Mouse (Mus musculus): ENCODE data around the gene Ptrhd1.

DNA sequence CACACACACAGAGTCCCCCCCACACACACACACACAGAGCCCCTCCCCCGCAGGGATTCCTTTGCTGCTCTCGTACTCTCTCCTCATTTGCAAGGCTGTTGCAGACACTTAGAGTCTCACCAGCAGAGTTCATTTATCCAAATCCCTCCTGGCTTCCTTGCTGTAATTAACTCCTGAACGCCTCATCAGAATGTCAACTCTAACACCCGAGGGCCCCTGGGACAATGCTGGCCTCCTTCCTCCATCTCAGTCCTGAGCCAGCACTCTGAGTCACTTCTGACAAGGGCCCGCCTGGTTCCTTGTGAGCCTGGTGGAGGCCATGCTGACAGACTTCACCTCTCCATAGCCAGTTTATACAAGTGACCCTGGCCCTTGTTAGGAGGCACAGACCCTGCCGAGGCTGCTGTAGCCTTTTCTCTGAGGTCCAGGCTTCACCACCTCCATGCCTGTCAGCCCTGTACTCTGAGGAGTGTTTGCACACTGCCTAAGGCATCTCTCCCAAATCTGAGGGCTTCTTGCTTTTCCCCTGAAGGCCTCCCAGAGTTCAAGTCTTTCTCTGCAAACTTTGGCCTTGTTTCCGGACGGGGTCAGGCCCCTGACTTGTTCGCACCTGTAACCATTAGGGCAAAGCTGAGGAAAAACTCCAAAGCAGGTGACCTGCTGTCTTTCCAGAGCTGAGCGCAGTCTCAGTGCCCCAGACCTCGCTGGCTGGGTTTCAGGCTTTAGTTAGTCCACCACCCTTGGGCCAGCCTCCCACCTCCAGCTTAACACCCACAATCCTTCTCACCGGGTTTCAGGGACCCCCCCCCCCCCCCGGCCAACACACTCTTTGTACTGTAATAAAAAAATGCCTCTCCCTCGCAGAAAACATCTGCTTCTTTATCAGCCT, 45.4 kb upstream of the Ptrhd1 start:
- no peak for TF ChIP-seq GATA1 (IDR thresholded peaks at IDR 0.05; ENCODE audit: borderline replicate concordance, low read length)
- no peak for TF ChIP-seq FLI1 (IDR thresholded peaks at IDR 0.05; ENCODE audit: low read length)

Measured in megakaryocyte, embryonic 14.5 days (primary cell).